Mouse (Mus musculus) retina, adult 2 months (tissue): ENCODE data around the gene Bbs4.
"Not testable (repeated sequence)": the region's sequence is repeated elsewhere in the genome, so short reads cannot be mapped to it uniquely, and the experiment has no call there.

Experiments used
- DNase-seq: peaks from one replicate; pipeline ENCODE4 v3.0.0-alpha.2; 2012; ENCODE audit warnings: low read depth, low spot score

The Bbs4 gene

GRCm38 (mm10) chr9:59353253-59353639 is at the start of gene Bbs4:
Bbs4 (minus strand) TSS chr9:59353508.
- DNase-seq: peak; percentile 80

GRCm38 (mm10) chr9:59389086-59389485 is 35.8 kb upstream of the Bbs4 start:
- no peak for DNase-seq

- DNase-seq: no peak
These were observed 35.0 kb upstream of the Bbs4 start for GRCm38 (mm10) chr9:59388311-59388710.

DNA sequence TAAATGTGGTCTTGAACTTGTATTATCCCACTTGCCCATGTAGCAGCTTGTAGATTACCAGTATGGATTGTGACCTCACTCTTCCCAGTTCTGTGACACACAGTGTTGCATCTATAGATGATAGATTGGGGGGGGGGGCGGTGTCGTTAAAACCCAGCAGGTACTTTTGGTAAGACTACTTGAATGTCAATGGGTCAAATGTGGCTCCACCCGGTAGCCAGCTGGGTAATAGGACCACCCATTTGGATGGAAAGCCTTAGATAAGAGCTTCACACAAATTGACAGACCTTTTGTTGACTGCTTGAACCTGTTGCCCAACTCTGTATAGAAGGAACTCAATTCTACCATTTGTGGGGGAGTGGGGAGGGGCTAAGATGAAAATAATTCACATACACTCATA is 34.2 kb upstream of the Bbs4 start:
- no peak for DNase-seq

DNA sequence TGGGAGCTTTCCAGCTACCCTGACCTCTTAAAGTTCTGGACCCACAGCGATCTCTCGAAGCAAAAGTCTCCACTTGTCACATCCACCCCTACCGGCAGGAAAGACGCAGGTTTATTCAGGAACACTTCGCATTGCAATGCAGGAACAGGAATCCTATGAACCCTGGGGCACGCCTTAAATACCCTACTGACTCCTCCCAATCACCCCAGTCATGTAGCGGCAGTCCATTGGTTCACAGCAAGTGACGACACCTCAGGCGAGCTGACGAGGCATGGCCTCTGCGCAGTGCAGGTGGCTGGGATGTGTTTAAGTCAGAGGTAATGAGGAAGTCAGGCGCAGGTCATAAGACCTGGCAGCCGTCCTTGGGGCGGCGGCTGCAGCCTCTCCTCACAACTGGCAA is 22.3 kb upstream of the Bbs4 start:
- DNase-seq: no peak

- DNase-seq: no peak
These were observed 16.3 kb upstream of the Bbs4 start for GRCm38 (mm10) chr9:59369646-59370045.

- no peak for DNase-seq
These were observed 15.9 kb upstream of the Bbs4 start for GRCm38 (mm10) chr9:59369220-59369619.

DNA sequence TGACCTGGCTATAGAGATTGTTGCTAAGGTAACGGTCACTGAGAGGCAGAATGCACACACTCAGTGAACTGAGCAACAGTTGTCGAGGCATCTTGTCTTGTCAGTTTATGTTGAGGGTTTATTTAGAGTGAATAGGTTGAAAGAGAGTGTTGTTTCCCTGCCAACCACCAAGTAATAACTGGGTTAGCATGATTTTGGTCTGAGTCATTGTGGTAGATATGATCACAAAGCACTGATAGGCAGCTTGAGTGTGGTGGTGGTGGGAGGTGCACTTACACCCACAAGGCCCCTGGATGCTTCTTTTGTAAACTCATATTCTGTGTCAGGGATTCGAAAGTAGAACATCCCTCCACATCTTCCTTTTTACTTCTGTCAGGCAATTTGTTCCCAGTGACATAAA is 7.2 kb upstream of the Bbs4 start:
- DNase-seq: not testable (repeated sequence)

- not testable (repeated sequence) for DNase-seq
These were observed 4.7 kb upstream of the Bbs4 start for GRCm38 (mm10) chr9:59358041-59358440.

DNA sequence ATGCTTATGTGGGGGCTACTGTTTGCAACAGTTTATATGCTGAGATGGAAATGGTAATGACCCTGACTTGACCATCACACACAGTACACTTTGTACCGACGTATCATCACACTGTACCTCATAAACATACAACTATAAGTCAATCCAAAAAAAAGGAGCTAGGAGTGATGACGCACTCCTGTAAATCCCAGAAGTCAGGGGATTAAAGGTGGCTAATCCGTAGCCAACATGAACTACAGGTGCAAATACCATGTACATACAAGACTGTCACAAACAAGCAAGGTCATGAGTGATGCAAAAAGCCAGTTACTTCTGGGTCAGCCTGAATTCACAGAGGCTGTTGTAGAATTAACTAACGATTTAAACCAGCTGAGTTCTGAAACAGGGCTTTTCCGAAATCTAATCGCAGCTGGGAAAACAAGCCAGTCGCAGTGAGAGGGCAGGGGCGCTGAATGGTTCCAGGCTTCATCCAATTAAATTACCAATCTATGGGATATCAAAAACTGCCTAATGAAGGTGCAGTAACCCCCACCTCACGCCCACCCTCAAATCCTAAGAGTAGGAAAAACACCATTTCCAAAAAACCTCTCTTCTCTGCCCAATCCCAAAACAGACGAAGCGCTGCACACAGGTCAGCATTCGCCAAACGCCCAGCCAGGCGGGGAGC is 589 bp downstream of the Bbs4 start:
- DNase-seq: peak; percentile 68

DNA sequence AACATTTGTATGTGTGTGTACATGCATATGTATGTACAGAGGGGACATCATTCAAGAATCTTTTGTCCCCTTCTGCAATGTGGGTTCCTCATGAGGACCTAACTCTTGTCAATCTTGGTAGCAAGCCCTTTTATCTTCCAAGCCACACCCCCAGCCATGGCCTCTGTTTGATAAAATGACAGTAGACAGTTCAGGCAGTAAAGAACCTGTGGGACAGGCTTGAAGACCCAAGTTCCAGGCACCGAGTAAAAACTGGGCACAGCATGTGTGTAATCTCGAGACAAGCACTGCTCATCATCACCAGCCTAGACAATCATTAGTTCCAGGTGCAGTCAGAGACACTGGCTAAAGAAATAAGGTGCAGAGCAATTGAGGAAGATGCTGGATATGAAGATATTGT is 7.1 kb downstream of the Bbs4 start:
- no peak for DNase-seq

GRCm38 (mm10) chr9:59340002-59340401 is 13.3 kb downstream of the Bbs4 start:
- no peak for DNase-seq

DNA sequence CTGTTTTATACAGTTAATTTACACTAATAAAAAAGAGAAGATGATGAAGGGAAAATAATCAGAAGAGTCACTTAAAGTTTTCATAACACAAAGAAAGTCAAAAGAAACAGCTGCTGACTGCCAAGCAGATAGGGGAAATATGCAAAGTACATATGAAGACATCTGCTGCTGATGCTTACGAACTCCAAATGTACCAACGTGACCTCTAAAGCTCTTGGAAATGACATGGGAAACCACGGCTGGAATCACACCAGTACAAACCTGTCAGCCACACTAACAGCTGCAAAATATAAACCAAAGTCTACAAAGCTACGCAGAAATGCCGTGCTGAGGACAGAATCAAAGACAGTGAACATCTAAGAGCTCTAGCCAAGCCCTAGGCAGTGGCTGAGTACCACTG is 14.2 kb downstream of the Bbs4 start:
- no peak for DNase-seq

DNA sequence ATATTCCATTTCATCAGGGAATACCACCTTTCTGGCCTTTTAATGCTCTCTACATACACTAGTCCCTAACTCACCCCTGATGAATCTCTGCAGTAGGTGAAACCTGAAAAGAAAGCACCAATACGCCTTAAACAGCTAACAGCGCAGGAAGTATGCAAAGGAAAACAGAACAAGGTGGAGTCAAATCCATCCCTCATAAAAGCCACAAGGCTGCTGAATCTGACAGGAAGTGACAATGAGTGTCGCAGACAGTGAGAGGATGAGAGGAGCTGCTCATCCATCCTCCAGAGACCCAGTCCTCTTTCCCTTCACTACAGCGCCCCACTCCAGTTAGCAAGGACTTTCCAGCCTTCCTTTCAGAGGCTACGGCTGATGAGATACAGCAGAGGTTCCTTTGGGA is 14.9 kb downstream of the Bbs4 start:
- DNase-seq: no peak

DNA sequence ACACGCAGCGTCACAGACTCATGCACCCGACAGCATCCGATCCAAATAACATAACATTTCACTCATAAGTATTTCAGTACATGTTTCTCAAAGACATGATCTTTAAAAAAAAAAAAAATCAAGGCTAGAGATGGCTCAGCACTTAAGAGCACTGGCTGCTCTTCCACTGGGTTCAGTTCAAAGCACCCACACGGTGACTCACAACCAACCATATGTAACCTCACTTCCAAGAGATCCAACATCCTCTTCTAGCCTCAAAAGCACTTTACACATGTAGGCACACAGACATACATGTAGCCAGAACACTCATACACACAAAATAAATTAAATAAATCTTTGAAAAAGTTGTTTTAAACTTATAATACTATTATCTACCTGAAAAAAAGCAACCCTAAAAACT is 15.4 kb downstream of the Bbs4 start:
- no peak for DNase-seq

DNA sequence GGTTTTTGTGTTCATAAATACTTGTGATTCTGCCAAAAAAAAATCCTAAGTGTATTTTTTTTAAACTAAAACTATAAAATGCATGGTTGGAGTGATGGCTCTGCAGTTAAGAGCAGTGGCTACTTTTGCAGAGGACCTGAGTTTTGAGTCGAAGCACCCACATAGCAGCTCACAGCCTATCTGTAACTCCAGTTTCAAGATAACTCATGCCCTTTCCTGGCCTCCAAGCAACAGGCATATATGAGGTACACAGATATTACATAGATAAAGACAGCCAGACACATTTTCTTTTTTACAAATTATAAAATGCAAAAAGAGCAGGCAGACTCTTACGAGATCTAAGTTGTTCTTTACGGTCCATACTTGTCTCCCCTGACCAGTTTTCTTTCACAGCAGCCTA is 16.8 kb downstream of the Bbs4 start:
- DNase-seq: no peak

DNA sequence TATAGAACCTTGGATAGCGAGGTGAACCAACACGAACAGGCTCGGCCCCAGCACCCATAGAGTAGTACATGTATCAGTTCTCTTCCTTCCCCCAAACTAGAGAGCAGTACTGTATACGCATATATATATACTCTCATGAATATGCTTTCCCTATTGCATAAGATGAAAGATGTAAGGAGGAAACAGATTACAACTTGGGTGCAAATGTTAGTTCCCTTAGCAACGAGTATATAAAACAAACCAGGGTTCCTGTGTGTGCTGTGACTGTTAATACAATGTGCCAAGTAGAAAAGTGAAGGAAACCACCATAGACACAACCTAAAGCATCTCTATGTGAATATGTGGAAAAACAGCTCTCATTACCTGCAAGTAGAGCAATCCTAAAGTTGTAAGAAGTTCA is 23.3 kb downstream of the Bbs4 start:
- DNase-seq: no peak

DNA sequence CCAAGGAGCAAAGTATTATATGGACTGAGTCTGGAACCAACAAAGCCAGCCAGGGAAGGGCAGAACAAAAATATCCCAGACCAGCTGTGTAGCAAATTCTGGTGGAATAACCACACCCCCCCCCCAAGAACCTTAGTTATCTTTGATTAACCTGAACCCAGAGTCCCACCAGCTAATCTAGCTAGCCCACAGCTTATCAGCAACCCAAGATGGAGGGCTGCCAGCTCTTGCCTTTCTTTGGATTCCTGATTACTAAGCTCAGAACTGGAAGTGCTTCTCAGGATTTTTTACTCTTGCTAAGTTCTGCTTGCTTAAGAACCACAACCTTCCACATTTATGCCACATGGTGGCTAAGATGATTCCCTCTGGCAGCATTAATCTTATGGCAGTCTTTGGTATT is 29.0 kb downstream of the Bbs4 start:
- DNase-seq: no peak

DNA sequence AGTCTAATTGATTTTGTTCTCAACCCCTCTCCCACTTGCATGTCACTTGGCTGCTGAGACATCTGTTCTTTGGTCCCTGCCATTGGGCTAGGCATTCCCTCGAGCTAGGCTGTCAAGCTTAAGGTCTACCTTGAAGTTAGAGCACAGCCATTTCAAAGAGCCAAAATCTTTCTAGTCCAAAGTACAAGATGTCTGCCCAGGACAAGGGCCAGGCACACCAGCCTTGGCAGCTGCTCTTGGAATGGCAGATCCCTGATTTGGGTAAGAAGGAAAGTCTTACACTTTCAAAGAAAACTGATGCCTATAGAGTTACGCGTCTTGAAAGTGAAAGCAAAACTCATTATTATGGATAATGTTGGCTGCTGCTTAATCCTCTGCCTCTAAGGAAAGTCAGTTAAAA is 37.1 kb downstream of the Bbs4 start:
- no peak for DNase-seq

DNA sequence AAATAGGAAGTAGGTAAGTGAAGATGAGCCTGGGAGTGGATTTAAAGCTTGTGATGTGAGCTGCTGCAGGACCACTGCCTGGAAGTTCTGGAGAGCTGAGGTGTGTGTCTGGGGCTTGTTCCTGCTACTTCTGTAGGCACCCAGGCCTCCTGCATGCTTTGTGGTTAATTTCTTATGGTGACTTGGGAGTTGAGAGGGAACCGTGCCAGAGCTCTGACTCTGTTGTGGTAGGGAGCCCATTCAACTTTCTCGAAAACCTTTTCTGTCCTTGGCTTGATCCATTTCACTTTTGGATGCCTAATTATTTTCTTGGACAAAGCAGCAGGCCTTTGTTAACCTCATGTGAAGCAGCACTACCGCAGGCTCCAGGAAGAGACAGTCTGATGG is 42.0 kb downstream of the Bbs4 start:
- no peak for DNase-seq

DNA sequence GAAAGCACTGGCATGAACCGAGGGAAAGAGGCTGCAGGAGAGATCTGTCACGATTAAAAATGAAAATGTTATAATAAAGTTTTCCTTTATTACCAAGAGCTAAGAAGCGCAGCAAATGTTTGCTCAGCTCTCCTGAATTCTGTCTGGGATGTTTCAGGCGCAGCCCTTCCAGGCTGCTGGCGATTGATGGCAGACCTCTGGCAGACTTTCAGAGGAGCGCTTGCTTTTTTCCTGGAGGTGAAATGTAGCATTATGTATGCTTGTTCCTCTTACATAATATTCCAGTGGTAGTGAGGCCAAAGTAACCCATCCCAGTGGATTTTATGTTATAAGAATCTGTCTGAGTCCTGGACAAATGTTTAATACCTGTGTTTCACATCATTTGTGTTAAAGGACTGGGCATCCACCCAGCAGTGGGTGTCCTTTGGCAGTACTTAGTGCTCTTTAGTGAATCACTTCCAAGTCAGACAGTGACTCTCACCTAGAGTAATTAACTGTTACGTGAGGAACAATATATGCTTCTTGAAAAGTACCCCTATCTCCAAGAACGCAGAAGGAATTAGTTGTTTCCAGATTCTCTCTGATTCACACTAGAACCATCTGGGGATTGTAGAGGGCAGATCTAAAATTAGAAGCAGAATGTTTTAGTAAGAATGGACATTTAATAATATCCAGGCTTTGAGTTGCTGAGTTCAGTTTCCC is 42.6 kb downstream of the Bbs4 start:
- no peak for DNase-seq

GRCm38 (mm10) chr9:59307890-59308289 is 45.4 kb downstream of the Bbs4 start:
- no peak for DNase-seq

DNA sequence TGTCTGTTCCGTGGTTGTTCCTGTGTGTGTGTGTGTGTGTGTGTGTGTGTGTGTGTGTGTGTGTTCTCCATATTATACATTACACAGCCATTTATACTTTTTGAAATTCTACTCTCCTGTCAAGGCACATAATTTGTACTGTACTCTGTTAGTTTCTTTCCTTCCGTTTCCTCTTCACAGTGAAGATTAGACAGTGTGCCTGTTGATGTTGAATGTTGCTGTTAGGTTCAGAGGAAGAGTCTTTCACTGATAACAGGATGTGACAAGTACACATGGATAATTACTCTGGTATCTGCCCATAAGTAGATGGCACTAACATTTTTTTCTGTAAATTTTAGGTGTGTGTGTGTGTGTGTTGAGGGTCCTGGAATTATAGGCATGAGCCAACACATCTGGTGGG is 56.9 kb downstream of the Bbs4 start:
- no peak for DNase-seq

DNA sequence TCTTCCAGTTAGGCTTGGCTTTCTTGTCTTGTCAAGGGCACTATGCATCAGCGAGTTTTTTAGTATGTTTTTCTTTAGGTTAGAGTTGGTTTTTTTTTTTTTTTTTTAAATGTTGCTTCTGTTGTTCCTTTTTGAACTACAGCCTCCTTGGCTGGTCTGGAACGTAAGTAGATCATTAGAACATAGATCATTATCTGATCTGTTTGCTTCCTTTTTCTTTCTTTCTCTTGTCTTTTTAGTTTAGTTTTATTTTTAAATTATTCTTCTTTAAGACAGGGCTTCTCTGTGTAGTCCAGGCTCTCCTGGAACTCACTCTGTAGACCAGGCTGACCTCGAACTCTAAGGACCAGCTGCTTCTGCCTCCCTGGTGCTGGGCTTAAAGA is 60.8 kb downstream of the Bbs4 start:
- DNase-seq: no peak
